Mouse (Mus musculus): ENCODE data around the gene Ntng2. TPM values are rescaled to one million over a fixed set of nuclear protein-coding genes. Genes with fewer than 3 reads are reported as not detected.

Ntng2 gene
- total RNA-seq, 2 experiments from 2014 or later, result 134 to 147 TPM

- DNase-seq (ENCODE audit: low spot score in 2 of 2), result no peak
Observed at GRCm38 (mm10) chr2:29192629-29193278, 60.1 kb downstream of the Ntng2 start.

DNA sequence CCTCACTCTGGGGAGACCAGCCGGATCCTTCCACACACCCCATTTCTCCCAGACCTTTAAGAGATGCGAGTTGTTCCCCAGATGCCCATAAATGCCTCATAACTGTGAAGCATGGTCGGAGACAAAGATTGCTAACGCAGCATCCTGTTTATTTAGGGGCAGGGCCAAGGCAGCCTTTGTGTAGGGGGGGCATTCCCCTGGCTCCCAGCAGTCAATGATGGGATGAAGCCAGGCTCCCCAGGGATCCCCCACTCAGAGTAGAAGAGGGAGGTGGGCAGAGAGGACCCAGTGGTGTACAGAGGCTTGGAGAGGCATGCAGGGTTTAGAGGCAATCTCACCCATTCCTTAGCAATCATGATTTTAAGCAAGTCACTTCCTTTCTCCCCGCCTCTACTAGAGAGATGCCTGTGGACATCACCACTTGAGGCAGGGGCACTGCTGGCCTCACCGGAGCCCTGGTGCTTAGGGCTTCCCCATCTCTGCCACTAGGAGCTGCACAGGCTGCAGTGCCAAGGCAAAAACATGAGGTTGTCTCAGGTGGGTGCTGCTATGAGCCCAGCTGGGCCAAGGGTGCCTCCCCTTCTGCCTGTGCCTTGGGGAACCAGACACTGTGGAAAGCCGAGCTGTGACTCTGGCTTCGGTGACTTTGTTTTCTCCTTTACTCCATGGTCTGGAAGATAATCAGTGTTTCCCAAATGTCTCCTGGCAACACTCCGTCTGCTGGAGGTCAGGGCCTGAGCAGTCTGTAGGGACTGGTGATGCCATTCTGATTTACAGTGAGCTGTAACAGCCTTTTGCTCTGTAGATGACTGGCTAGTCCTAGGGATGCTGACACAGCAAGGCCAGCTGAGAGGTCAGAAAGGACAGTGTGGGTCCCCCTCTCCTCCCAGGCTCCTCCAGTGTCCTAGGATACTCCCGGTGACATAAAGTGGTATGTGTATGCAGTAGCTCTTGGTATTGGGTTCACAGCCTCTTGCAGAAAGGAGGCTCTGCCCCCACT lies 61.3 kb downstream of the Ntng2 start:
- DNase-seq (ENCODE audit: low spot score in 2 of 2), result no peak

DNA sequence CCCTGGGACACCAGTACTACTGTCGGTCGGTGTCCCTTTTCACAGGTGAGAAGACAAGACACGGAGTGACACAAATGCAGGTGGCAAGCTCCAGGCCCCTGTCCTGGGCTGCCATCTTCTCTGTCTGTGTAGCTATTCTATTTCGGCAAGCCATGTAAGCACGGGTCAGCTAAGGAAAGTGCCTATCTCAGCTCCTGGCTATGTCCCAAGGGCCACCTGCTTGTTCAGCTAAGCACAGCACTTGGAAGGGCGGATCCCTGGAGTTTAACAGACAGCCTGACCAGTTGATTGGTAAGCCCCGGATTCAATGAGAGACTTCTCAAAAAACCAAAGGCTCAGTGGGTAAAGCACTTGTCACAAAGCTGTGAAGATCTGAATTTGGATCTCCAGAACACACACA lies 62.4 kb downstream of the Ntng2 start:
- no peak for DNase-seq (ENCODE audit: low spot score in 2 of 2)

- DNase-seq (ENCODE audit: low spot score in 2 of 2), result no peak
Observed at GRCm38 (mm10) chr2:29186209-29186608, 66.6 kb downstream of the Ntng2 start.

- no peak for DNase-seq (ENCODE audit: low spot score in 2 of 2)
Observed at GRCm38 (mm10) chr2:29183266-29183924, 69.4 kb downstream of the Ntng2 start.

GRCm38 (mm10) chr2:29181111-29181510 lies 71.7 kb downstream of the Ntng2 start:
- DNase-seq (ENCODE audit: low spot score in 2 of 2), result no peak

DNA sequence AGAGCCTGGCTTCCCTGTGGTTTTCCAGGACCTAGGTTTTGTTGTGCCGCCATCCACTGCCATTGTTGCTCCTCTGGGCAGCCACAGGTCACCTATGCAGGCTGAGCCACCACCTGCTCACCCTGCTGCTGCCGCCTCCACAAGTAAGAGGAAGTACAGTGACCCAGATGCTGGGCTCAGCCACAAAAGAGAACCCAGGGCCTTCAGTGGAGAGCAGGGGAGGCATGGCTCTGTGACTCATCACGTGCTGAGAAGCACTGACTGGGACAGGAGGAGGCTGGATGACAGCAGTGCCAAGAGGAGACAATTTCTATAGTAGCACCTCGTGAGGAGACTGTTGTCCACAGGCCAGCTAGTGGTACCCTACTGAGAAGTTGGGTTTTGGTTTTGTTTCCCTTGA lies 73.0 kb downstream of the Ntng2 start:
- no peak for DNase-seq (ENCODE audit: low spot score in 2 of 2)

DNA sequence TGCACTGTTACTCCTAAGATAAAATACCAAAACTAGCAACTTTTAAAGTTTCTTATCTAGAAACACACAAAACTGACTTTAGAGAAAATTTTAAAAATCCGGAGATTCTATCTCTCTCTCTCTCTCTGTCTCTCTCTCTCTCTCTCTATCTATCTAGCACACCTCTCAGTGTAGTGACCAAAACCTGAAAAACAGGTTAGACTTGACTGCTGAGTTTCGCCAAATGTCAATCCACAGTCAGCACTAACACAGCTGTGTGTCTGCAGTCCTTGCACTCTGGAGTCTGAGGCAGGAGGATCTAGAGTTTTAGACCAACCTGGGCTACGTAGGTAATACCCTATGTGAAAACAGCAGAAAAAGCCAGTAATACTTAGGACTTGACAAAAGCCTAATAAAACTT lies 77.9 kb downstream of the Ntng2 start:
- DNase-seq (ENCODE audit: low spot score in 2 of 2), result no peak

DNA sequence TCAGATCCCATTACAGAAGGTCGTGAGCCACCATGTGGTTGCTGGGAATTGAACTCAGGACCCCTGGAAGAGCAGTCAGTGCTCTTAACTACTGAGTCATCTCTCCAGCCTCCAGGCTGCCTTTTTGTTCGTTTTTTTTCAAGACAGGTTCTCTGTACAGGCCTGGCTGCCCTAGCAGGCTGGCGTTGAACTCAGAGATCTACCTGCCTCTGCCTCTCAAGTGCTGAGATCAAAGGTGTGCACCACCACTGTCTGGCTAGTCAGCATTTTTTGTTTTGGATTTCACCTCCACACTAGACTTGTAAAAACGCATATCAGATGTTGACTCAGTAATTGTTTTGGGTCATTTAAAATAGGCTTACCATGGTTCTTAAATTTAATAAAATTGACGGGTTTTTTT lies 84.7 kb downstream of the Ntng2 start:
- DNase-seq (ENCODE audit: low spot score in 2 of 2), result no peak

DNA sequence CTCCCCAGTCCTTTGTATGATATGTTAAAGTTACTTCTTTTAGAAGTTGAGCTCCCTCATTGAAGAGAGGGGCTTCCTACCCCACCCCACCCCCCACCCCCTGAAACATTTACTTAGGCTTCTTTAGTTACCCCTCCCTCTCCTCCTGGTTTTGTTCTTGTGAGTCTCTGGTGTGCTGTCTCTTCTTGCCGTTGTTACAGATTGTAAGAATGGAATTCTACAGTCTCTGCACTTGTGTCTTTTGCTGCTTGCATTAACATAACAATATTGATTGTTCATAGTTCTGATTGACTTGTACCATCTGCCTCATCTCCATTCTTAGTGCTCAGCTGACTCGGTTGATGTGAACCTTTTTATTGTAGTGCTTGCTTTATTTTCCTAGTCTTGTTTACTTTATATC lies 100.9 kb downstream of the Ntng2 start:
- no peak for DNase-seq (ENCODE audit: low spot score in 2 of 2)

Other genes with a start within 250 kb of the Ntng2 start
- gene Cfap77, start 197.9 kb downstream of the Ntng2 start, total RNA-seq (2021), result 1 to 10 TPM in 1 of 2 experiments, under 1 TPM in 1; 0.64 to 1.2 TPM
- 10 to 100 TPM; 10.5 to 12.0 TPM for gene Ttf1, start 192.7 kb downstream of the Ntng2 start, total RNA-seq (2021)
- 10 to 100 TPM; 48.1 to 49.4 TPM for gene Setx, start 128.8 kb downstream of the Ntng2 start, total RNA-seq (2021)
- 10 to 100 TPM; 39.5 to 41.5 TPM for gene Med27, start 93.8 kb upstream of the Ntng2 start, total RNA-seq (2021)

Data from layer of hippocampus, postnatal 10 days (tissue).